Mouse (Mus musculus) embryo, embryonic 10 days (tissue): Measurements from ENCODE around the gene Gm45753.

ENCODE experiments used
- DNase-seq: peaks from one replicate; pipeline ENCODE4 v3.0.0-alpha.2; 2015; ENCODE audit warnings: low spot score

Gene Gm45753

DNA sequence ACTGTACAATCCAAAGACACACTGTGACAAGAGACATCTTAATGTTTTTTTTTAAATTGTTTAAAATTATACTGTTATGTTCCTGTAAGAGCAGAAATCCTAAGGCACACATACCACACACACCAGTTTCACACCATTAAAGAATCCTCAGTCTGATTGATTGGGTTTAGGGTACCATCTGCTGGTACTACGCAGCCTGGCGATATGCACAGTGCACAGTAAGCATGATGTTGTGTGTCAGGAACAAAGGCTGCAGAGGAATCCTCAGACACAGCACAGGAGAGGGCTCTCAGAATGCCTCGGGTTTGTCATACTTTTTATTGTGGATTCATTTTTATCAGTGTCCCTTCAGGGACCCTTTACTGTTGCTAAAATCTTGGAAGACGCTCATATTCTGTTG is 33.9 kb downstream of the Gm45753 start:
- no peak for DNase-seq

DNA sequence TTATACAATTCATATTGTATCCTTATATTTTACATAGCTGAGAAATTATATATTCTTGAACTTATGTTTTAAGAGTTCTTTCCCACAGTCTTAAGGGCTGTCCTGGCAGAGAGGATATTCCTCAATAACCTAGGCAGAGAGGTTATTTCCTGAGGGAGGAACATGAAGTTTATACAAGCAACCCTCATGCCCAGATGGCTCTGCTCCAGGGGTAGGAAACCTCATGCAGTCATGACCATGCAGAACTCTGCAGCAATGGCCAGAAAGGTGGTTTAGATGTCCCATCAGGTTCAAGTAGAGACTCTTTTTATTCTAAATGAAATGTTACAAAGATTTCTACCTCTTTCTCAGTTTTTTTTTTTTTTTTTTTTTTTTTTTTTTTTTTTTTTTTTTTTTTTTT is 39.2 kb downstream of the Gm45753 start:
- no peak for DNase-seq

DNA sequence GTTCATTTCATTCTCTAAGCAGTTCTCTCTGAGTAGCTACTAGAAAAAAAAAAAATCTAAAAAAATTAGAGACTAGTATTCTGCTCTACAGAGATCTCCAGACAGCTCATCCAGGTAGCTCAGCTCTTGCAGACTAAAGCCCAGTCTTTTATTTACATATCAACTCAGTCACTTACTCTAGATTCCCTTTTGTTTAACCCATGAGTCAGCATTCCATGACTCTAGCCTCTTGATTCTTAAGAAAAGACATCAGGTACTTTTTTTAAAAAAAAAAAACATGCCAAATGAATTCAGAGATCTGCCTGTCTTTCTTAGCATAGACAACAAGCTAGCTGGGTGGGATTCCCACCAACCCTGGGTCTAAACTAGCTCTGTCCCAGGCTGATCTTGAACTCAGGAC is 39.8 kb downstream of the Gm45753 start:
- DNase-seq, result no peak

DNA sequence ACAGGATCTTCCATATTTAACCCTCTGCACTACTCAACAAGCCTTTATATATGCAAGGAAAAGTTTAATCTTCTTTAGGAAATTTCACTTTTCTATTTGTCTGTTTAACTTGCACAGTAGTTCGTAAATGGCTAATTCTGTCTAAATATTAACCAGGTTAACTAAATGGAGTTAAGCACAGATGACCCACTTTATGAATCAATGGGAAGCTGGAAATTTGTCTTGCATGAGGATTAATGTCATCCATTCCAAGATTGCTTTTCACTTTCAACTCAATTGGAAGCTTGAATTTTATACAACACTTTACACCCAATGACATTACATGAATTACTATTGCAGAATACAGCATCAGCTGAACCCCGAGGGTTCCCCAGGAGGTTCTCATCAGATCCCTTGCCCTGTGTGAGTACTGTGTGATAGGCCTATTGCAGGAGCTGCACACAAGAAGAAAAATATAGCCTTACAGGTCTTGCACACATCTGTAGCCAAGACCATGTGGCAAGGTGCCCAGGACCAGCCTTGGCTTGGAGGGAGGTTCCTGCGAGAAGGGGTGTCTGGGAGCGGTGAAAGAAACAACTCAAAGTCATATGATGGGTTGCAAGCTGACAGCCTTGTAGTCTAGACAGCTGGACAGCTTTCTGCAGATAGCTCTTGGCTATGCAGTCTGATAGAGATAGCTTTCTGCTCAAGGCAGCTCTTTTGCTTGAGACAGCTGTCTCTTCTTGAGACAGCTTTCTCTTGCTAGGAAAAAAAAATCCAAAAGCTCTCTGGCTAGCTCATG is 40.5 kb downstream of the Gm45753 start:
- no peak for DNase-seq

DNA sequence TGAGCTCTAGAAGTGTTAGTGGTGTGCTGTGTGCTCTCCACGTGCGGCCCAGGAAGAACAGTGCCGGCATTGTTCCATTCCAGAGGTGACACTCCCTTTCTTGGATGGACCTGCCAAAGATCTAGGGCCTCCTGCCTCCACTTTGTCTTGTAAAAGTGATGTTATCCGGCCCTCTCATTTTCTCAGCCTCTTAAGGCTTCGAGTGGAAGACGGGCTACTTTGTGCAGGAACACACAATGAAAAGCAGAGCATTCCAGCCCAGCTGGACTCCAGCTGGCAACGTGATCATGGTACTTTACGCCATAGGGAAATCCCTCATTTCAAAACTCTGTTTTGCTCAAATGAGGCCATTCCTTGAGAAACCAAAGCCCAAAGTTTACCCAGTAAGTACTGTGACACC is 41.3 kb downstream of the Gm45753 start:
- no peak for DNase-seq

- no peak for DNase-seq
Measured at GRCm38 (mm10) chr8:45264918-45265317, 43.3 kb downstream of the Gm45753 start.

GRCm38 (mm10) chr8:45262851-45263250 is 45.4 kb downstream of the Gm45753 start:
- DNase-seq, result no peak

- DNase-seq, result no peak
Measured at GRCm38 (mm10) chr8:45261920-45262319, 46.3 kb downstream of the Gm45753 start, which contains the start of gene F11. Gene F11, minus strand, starts transcription at chr8:45262031.

- DNase-seq, result no peak
Measured at GRCm38 (mm10) chr8:45258421-45258820, 49.8 kb downstream of the Gm45753 start.

DNA sequence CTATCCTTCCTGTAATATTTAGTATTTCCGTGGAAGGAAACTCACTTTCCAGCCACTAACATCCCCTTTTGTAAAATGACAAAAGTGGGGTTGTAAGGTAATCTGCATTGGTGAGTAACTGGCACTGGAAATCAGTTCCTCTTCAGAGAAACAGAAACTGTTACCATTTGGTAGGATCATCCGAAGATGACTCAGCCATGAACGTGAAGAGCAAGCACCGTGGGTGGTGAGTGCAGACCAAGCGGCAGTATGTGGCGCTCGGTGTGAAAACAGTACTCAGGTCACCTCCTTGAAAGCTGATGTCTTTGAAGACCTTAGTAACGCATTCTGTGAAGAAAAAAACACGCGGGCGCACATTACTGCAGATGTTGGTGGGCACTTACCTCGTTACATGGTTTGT is 53.2 kb downstream of the Gm45753 start:
- DNase-seq, result no peak

DNA sequence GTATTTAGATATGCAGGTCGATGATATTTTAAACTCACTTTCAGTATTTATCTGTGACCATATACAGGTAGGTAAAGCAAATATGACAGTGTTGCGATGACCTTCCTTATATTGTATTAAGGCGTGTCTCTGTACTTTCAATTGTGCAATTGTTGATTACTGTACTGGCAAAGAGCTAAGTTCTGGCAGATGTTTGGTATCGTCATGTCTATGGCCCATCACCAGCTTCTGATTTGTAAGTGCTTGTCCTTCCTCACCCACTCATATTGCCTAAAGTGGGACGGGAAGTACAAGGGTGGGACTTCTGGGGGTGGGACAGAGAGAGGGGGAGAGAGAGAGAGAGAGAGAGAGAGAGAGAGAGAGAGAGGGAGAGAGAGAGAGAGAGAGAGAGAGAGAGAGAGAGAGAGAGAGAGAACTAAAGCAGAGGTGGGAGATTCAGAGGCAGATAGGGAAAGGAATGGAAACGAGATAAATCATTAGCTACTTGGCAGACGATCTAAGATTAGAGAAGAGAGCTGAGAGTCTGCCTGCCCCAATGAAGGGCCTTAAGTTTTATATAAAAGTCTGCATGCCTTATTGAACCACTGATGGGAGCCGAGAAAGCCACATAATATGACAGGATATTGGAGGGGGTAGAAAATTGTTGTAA is 53.9 kb downstream of the Gm45753 start:
- no peak for DNase-seq

GRCm38 (mm10) chr8:45253586-45253985 is 54.7 kb downstream of the Gm45753 start:
- DNase-seq, result no peak

GRCm38 (mm10) chr8:45253111-45253510 is 55.2 kb downstream of the Gm45753 start:
- DNase-seq, result no peak

DNA sequence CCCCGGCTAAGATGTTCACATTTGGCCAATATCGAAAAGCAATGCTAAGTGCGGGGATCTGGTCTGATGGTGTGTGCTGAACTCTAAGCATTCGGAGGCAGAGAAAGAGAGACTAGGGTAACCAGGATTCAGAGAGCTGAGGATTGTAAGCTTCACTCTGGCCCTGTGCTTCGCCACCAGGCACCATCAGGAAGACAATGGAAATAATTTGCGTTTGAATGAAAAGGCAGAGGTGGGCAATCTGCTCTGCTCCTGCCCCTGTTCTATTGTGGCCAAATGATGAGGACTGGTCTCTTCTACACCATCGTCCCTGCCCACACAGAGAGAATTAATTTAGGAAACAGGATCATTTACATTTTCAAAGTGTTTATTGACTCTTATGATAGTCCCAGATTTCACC is 62.0 kb downstream of the Gm45753 start:
- no peak for DNase-seq

GRCm38 (mm10) chr8:45239363-45239762 is 68.9 kb downstream of the Gm45753 start:
- DNase-seq, result no peak

DNA sequence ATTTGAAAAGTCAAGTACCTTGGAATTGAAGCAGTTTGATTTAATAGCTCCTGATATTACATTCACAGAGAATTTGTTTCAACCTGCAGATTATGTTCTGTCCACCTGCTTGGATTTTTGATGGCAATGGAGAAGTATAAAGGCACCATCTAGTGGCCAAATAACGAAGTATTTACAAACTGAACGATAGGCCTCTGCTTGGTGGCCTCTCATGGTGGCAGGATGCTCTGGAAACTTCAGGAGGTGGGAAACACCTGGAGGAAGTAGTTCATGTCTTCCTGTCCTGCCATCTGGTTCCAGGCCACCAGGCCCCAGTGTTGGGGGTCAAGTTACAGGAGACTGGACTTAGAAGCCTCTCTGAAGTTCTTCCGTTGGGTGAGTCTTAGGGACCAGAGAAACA is 70.0 kb downstream of the Gm45753 start:
- peak; percentile 64 for DNase-seq

GRCm38 (mm10) chr8:45236164-45236912 is 71.9 kb downstream of the Gm45753 start:
- DNase-seq, result peak; percentile 73

- no peak for DNase-seq
Measured at GRCm38 (mm10) chr8:45235228-45235627, 73.0 kb downstream of the Gm45753 start.

GRCm38 (mm10) chr8:45233256-45233655 is 75.0 kb downstream of the Gm45753 start:
- no peak for DNase-seq
